In the genomic region with DNA sequence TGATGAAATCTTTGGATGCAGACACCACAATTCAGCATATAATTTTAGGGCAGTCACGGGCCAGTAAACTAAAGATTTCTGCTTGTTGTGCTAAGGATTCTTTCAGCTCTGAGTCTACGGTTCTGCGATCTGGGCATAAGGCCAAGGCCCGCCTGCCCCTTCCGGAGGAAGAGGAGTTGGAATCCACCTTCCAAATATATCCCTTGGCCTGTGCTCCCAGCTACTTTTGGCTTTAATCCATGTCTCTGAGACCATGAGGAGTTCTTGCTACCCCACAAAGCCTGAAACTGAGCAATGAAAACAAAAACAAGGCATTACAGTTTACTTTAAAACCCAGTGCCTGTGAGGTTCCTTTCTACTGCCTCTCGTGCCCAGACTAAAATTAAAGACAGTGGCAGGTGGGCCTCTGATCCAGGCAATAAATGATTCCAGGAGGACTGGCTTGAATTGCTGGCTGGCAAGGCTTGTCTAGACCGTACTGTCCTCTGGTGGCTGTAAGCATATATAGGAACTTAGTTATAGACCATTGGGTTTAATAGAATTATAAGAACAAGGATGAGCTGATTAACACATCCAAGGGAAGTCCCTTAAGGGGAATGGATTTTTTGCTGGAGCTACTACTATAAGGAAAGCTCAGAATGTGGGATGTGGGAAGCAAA, we compare ENCODE assay signal across 7 mouse cellular contexts.
A peak's percentile ranks its signal among the peaks of the same experiment; 100 is the strongest.
DNase-seq lines count a peak whose midpoint lies in the region; TF ChIP-seq lines count a peak whose summit lies in the region.

No protein-coding gene starts in this region.

- H3K36me3 ChIP-seq in testis, adult 2 months (ENCODE audit: control insufficient read depth, insufficient read depth, low read length), result no peaks in the 10 kb centered on the region

- peaks cover 4% of the 10 kb centered on the region; the same call in 1 of the 2 replicates for H3K4me1 ChIP-seq in bone marrow macrophage, adult 2 months (ENCODE audit: control insufficient read depth, insufficient read depth, low read length)
- H3K4me1 ChIP-seq in testis, adult 2 months (ENCODE audit: control insufficient read depth, insufficient read depth, low read length), result no peaks in the 10 kb centered on the region

- intact Hi-C loops in left cerebral cortex, postnatal 4 days (cut with DNase I), result no loop called here

- DNase-seq in left cerebral cortex, postnatal 4 days, result peak; percentile 38
- DNase-seq in left cerebral cortex, adult 18-20 months (ENCODE audit: low spot score in 2 of 2), result no peak
- peak; percentile 21 to 39 for DNase-seq in gastrocnemius, postnatal 4 days (ENCODE audit: low spot score in 2 of 2)
- DNase-seq in kidney, postnatal 14 days, result peak; percentile 78
- DNase-seq in embryo, embryonic 11 days, result no peak

- H3K4me3 ChIP-seq in bone marrow macrophage, adult 2 months (ENCODE audit: insufficient read depth, low read length), result no peak overlapping the region
- H3K4me3 ChIP-seq in testis, adult 2 months (ENCODE audit: control insufficient read depth, low read depth, low read length), result no peak overlapping the region

- no peak for TF ChIP-seq POLR2A in bone marrow macrophage, adult 2 months (IDR thresholded peaks at IDR 0.05; ENCODE audit: borderline replicate concordance, low read depth, low read length)
- no peak for TF ChIP-seq POLR2A in testis, adult 2 months (IDR thresholded peaks at IDR 0.05; ENCODE audit: control insufficient read depth, low read depth, low read length)

- no peak for TF ChIP-seq CTCF in bone marrow macrophage, adult 2 months (IDR thresholded peaks at IDR 0.05; ENCODE audit: low read depth, low read length)
- no peak for TF ChIP-seq CTCF in testis, adult 2 months (IDR thresholded peaks at IDR 0.05; ENCODE audit: control insufficient read depth, insufficient read depth, insufficient replicate concordance, low read depth, low read length)

- peak overlapping the region; percentile 70 for H3K27ac ChIP-seq in bone marrow macrophage, adult 2 months (ENCODE audit: insufficient read depth, low read depth, low read length)
- peak overlapping the region; percentile 36; the same call in 1 of the 2 replicates for H3K27ac ChIP-seq in testis, adult 2 months (ENCODE audit: control insufficient read depth, insufficient read depth, low read depth, low read length)

- no peaks in the 10 kb centered on the region for H3K27me3 ChIP-seq in testis, adult 2 months (ENCODE audit: control insufficient read depth, insufficient read depth, low read length)

Comparison
In these comparisons a context has a peak if more than half of its experiments do, and no peak if none do; other contexts are left out.
1. DNase-seq: peak in left cerebral cortex, postnatal 4 days (single experiment), gastrocnemius, postnatal 4 days (2 of 2) and kidney, postnatal 14 days (single experiment); none in left cerebral cortex, adult 18-20 months (0 of 2) and embryo, embryonic 11 days (single experiment).